Mouse (Mus musculus): Measurements from ENCODE around the gene Cntnap2.
"Not testable (repeated sequence)": the region's sequence is repeated elsewhere in the genome, so short reads cannot be mapped to it uniquely, and the experiment has no call there.

Gene Cntnap2

GRCm38 (mm10) chr6:47188193-47188592, 2129.0 kb downstream of the Cntnap2 start:
- no peak for DNase-seq

- DNase-seq, result not testable (repeated sequence)
Observed at GRCm38 (mm10) chr6:47188596-47188995, 2129.4 kb downstream of the Cntnap2 start.

GRCm38 (mm10) chr6:47190282-47190681, 2131.1 kb downstream of the Cntnap2 start:
- DNase-seq, result no peak

- DNase-seq, result no peak
Observed at GRCm38 (mm10) chr6:47191277-47191800, 2132.2 kb downstream of the Cntnap2 start.

GRCm38 (mm10) chr6:47191940-47192339, 2132.8 kb downstream of the Cntnap2 start:
- no peak for DNase-seq

GRCm38 (mm10) chr6:47192478-47192877, 2133.3 kb downstream of the Cntnap2 start:
- no peak for DNase-seq

GRCm38 (mm10) chr6:47197570-47197969, 2138.4 kb downstream of the Cntnap2 start:
- no peak for DNase-seq

GRCm38 (mm10) chr6:47200671-47201070, 2141.5 kb downstream of the Cntnap2 start:
- peak; percentile 5 for DNase-seq

GRCm38 (mm10) chr6:47208031-47208430, 2148.9 kb downstream of the Cntnap2 start:
- no peak for DNase-seq

GRCm38 (mm10) chr6:47214731-47215130, 2155.6 kb downstream of the Cntnap2 start:
- DNase-seq, result no peak

GRCm38 (mm10) chr6:47223578-47223977, 2164.4 kb downstream of the Cntnap2 start:
- DNase-seq, result not testable (repeated sequence)

- DNase-seq, result peak; percentile 74
Observed at GRCm38 (mm10) chr6:47225391-47225790, 2166.2 kb downstream of the Cntnap2 start.

- no peak for DNase-seq
Observed at GRCm38 (mm10) chr6:47227601-47228000, 2168.4 kb downstream of the Cntnap2 start.

- peak; percentile 48 for DNase-seq
Observed at GRCm38 (mm10) chr6:47228676-47229317, 2169.6 kb downstream of the Cntnap2 start.

GRCm38 (mm10) chr6:47231513-47231912, 2172.4 kb downstream of the Cntnap2 start:
- peak; percentile 43 for DNase-seq

GRCm38 (mm10) chr6:47239376-47239921, 2180.3 kb downstream of the Cntnap2 start:
- DNase-seq, result peak; percentile 64

GRCm38 (mm10) chr6:47241379-47241778, 2182.2 kb downstream of the Cntnap2 start:
- DNase-seq, result no peak

GRCm38 (mm10) chr6:47243863-47244606, 2184.9 kb downstream of the Cntnap2 start:
- DNase-seq, result peak; percentile 55

- DNase-seq, result no peak
Observed at GRCm38 (mm10) chr6:47244642-47245041, 2185.5 kb downstream of the Cntnap2 start.

GRCm38 (mm10) chr6:47255270-47255669, 2196.1 kb downstream of the Cntnap2 start:
- peak; percentile 60 for DNase-seq

- peak; percentile 40 for DNase-seq
Observed at GRCm38 (mm10) chr6:47256227-47256887, 2197.2 kb downstream of the Cntnap2 start.

- DNase-seq, result peak; percentile 73
Observed at GRCm38 (mm10) chr6:47256918-47257506, 2197.9 kb downstream of the Cntnap2 start.

GRCm38 (mm10) chr6:47259626-47260114, 2200.5 kb downstream of the Cntnap2 start:
- DNase-seq, result peak; percentile 61

Measured in heart, adult 11 months (tissue).